Mouse (Mus musculus): ENCODE results near the gene Fibcd1.

- TF ChIP-seq POLR2A (IDR thresholded peaks at IDR 0.05; ENCODE audit: low read depth, low read length): no peak
- TF ChIP-seq CTCF (IDR thresholded peaks at IDR 0.05; ENCODE audit: borderline replicate concordance, insufficient read depth, low read length): no peak
Measured at GRCm38 (mm10) chr2:31825469-31825911, 20.3 kb downstream of the Fibcd1 start.

Data from embryonic fibroblast, embryonic 13.5 days (primary cell).